Mouse (Mus musculus) forebrain, postnatal 0 days (tissue): ENCODE data around the gene Gm20532. TPM values are rescaled to one million over a fixed set of nuclear protein-coding genes. Genes with fewer than 3 reads are reported as not detected.

Experiments
- ATAC-seq: fragments of 200-750 bp; cut with Nextera tagmentation; 2 replicates; pipeline ENCODE4 v1.8.0; 2017; ENCODE audit warnings: mild to moderate bottlenecking, moderate library complexity
- DNase-seq: peaks from one replicate; pipeline ENCODE4 v3.0.0-alpha.2; 2015
- H3K27ac ChIP-seq: fragments of 300-500 bp; sonication (generic); 2 replicates; pipeline ENCODE4 v1.5.1; 2014; ENCODE audit warnings: low read depth, mild to moderate bottlenecking, antibody characterized with exemption, low read length, moderate library complexity, mixed read lengths
- H3K27me3 ChIP-seq: fragments of 300-500 bp; sonication (generic); 2 replicates; pipeline ENCODE4 v1.6.1; 2014; ENCODE audit warnings: mild to moderate bottlenecking, low read length, mixed read lengths; ENCODE audit not compliant: insufficient read depth
- H3K36me3 ChIP-seq: fragments of 300-500 bp; sonication (generic); 2 replicates; pipeline ENCODE4 v1.6.1; 2014; ENCODE audit warnings: mild to moderate bottlenecking, moderate library complexity; ENCODE audit not compliant: insufficient read depth
- H3K4me1 ChIP-seq: fragments of 300-500 bp; sonication (generic); 2 replicates; pipeline ENCODE4 v1.6.1; 2014; ENCODE audit warnings: antibody characterized with exemption; ENCODE audit not compliant: insufficient read depth
- H3K4me2 ChIP-seq: fragments of 300-500 bp; sonication (generic); 2 replicates; pipeline ENCODE4 v1.6.1; 2014; ENCODE audit warnings: low read depth, mild to moderate bottlenecking, moderate library complexity
- H3K4me3 ChIP-seq: fragments of 300-500 bp; sonication (generic); 2 replicates; pipeline ENCODE4 v1.5.1; 2014; ENCODE audit warnings: low read depth, low read length, mixed read lengths
- H3K9ac ChIP-seq: fragments of 300-500 bp; sonication (generic); 2 replicates; pipeline ENCODE4 v1.6.1; 2014; ENCODE audit warnings: mild to moderate bottlenecking
- H3K9me3 ChIP-seq: fragments of 300-500 bp; sonication (generic); 2 replicates; pipeline ENCODE4 v1.6.1; 2016; ENCODE audit warnings: low read length
- CTCF ChIP-seq: sonication (generic); IDR thresholded peaks from 2 replicates; pipeline ENCODE4 v1.5.1; 2016; ENCODE audit warnings: antibody characterized with exemption, control low read depth, low read depth
- WGBS: fragments of 180-500 bp; shearing (Covaris S2); extraction: QIAGEN DNeasy Blood & Tissue Kit; methylation state at CpG from one replicate; pipeline ENCODE4 v1.1.7; 2014; 5-methylcytosine and 5-hydroxymethylcytosine counted together
- polyA plus RNA-seq: library from polyadenylated mRNA; unstranded; fragments of >200 nt; fragmentation: Nextera tagmentation; extraction: Ambion mirVana; gene quantifications from 2 replicates; pipeline ENCODE4 v1.2.1, GENCODE M21; 2015
- total RNA-seq: library from RNA; depleted of rRNA; stranded (reverse); fragments of >200 nt; gene quantifications from 2 replicates; pipeline ENCODE4 v1.2.3, GENCODE M21; 2014

The Gm20532 gene
- total and polyA plus RNA-seq, 2 experiments from 2014 or later: not detected

DNA sequence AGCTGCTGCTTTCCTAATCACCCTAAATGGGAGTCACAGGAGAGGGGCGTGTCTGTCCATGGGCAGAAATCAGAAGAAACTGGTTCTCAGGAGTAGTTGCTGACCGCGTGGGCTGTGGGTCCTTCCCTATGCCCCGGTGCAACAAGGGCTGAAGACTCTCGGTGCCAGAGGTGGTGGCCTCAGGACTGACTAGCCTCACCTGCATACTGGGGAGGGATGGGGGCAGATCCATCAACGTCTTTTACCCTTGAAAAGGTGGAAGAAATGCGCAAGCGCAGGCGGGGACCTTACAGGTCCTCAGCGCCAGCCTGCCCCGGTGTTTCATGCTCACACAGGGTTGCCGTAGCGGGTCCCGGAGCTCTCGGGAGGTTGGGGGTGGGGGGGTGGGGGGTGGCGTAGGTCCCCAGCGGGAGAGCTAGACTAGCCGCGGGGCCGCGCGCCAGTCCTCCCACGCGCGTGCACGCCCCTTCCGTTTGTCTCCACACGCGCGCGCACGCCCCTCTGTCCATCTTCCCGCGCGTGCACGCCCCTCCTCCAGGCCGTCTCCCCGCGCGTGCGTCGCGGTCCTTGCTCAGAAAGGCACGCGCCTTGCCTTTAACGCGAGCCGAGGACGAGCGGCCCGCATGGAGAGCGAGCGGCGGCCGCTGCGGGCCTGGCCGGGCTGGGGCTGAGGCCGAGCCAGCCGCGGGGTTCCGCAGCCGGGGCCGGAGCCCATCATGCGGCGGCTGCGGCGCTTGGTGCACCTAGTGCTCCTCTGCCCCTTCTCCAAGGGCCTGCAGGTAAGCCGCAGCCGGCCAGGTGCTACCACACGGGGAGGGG, 41.7 kb downstream of the Gm20532 start, which contains the start of gene Fam69b:
Fam69b (plus strand) TSS at position 537 of the 819 bp plus-strand sequence.
- H3K36me3 ChIP-seq: no peaks in the 10 kb centered on the region
- peak; percentile 85 for ATAC-seq
- 1% methylated on average over 63 of the region's 70 CpGs for WGBS

DNA sequence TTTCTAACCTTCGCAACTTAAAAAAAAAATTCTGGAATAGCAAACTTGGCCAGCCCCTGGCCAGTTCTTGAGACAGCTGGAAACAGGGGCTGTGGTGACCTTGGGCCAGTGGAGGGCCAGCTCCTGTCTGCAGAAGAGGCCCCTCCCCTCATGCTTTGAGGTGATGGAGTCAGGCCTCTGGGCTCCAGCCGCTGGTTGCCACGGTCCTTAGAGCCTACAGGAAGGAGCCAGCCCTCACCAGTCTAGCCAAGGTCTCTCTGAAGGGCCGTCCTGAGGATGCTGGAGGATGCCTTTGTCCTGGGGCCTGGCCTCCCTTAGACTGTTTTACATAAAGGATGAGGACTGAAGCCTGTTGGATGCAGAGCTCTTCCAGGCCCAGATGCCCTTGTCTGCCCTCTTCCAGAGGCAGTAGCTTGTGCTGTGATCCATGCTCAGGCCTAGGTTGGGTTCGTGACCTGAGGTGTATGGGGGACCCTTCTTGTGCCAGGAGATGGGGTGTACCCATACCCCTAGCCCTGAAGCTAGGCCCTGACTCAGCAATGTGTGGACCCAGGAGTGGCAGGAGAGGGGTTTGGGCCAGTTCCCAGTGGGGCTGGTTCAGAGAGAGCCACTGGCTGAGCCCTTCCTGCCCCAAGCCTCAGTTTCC, 42.5 kb downstream of the Gm20532 start:
- Histone ChIP-seq H3K27ac (peak overlapping the region; percentile 83), H3K4me1 (peaks cover 17% of the 10 kb centered on the region; the same call in 1 of the 2 replicates), H3K9ac (peak overlapping the region; percentile 97), H3K4me2 (peak overlapping the region; percentile 86), H3K9me3 (no peaks in the 10 kb centered on the region), H3K36me3 (peaks cover 5% of the 10 kb centered on the region; the same call in 1 of the 2 replicates), H3K4me3 (peak overlapping the region; percentile 80), H3K27me3 (no peaks in the 10 kb centered on the region)
- DNase-seq: peak; percentile 51
- 9% methylated on average over 5 of the region's 5 CpGs for WGBS
- TF ChIP-seq CTCF: no peak
- ATAC-seq: peak; percentile 49

More for the DNA sequence above, 41.7 kb downstream of the Gm20532 start, which contains the start of gene Fam69b:
- peak; percentile 96 for DNase-seq
- Histone ChIP-seq H3K4me1 (peaks cover 17% of the 10 kb centered on the region; the same call in 1 of the 2 replicates), H3K4me2 (peak within 1 kb of the TSS; percentile 86), H3K4me3 (peak within 1 kb of the TSS; percentile 80), H3K9ac (peak within 1 kb of the TSS; percentile 97), H3K27me3 (no peaks in the 10 kb centered on the region), H3K9me3 (no peaks in the 10 kb centered on the region), H3K27ac (peak within 1 kb of the TSS; percentile 83)
- TF ChIP-seq CTCF: no peak

- ATAC-seq: no peak
- no peak for TF ChIP-seq CTCF
- H3K9me3 ChIP-seq: no peaks in the 10 kb centered on the region
- DNase-seq: no peak
- H3K27ac ChIP-seq: no peak overlapping the region
- peaks cover 43% of the 10 kb centered on the region for H3K36me3 ChIP-seq
- H3K4me3 ChIP-seq: no peak overlapping the region
- H3K4me2 ChIP-seq: no peak overlapping the region
- WGBS: 82% methylated on average over 16 of the region's 16 CpGs
- no peaks in the 10 kb centered on the region for H3K27me3 ChIP-seq
- H3K4me1 ChIP-seq: peaks cover 17% of the 10 kb centered on the region; the same call in 1 of the 2 replicates
- H3K9ac ChIP-seq: no peak overlapping the region
These were observed 46.3 kb downstream of the Gm20532 start for GRCm38 (mm10) chr2:26632541-26633395.

- H3K4me2 ChIP-seq: no peak overlapping the region
- TF ChIP-seq CTCF: no peak
- no peak overlapping the region for H3K27ac ChIP-seq
- H3K9ac ChIP-seq: 0 out of 2 replicates have a peak overlapping the region, but pooled peaks have one; percentile 18
- no peaks in the 10 kb centered on the region for H3K9me3 ChIP-seq
- peaks cover 21% of the 10 kb centered on the region for H3K4me1 ChIP-seq
- peaks cover 48% of the 10 kb centered on the region for H3K36me3 ChIP-seq
- ATAC-seq: no peak
- 64% methylated on average over 4 of the region's 4 CpGs for WGBS
- H3K27me3 ChIP-seq: no peaks in the 10 kb centered on the region
- DNase-seq: no peak
- no peak overlapping the region for H3K4me3 ChIP-seq
These were observed 47.6 kb downstream of the Gm20532 start for GRCm38 (mm10) chr2:26633953-26634530.

DNA sequence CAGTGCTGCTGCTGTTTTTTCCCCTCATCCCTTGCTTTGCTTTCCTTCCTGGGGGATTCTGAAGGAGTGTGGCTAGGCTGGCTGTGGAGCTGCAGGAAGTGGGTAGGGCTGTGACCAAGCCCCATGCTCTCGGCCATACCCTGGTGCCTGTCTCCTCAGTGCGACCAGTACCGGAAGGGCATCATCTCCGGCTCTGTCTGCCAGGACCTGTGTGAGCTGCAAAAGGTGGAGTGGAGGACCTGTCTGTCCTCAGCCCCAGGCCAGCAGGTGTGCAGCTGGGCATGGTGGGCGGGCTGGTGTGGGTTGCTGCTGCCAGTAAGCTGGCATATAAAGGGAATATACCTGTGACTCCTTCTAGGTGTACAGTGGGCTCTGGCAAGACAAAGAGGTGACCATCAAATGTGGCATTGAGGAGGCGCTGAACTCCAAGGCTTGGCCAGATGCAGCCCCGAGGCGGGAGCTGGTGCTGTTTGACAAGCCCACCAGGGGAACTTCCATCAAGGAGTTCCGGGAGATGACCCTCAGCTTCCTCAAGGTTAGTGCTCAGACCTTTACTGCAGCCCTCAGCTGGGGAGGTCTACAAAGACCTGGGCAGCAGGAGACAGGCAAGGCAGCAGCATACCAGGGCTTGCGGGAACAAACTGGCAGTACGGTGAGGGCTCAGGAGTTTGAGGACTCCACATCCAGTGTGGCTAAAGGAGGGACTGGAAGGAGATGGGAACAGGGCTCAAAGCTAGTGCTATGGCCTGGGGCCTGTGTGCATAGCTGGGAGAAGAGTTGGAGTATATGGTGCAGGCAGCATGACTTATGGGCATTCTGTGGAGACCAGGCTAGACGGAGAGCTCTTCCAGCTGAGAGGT, 48.4 kb downstream of the Gm20532 start:
- H3K4me2 ChIP-seq: no peak overlapping the region
- 0 out of 2 replicates have a peak overlapping the region, but pooled peaks have one; percentile 18 for H3K9ac ChIP-seq
- H3K36me3 ChIP-seq: peaks cover 48% of the 10 kb centered on the region
- no peaks in the 10 kb centered on the region for H3K27me3 ChIP-seq
- H3K27ac ChIP-seq: 0 out of 2 replicates have a peak overlapping the region, but pooled peaks have one; percentile 0
- DNase-seq: no peak
- 67% methylated on average over 12 of the region's 12 CpGs for WGBS
- H3K4me3 ChIP-seq: no peak overlapping the region
- peaks cover 13% of the 10 kb centered on the region for H3K4me1 ChIP-seq
- no peak for TF ChIP-seq CTCF
- no peaks in the 10 kb centered on the region for H3K9me3 ChIP-seq
- ATAC-seq: no peak
